Mouse (Mus musculus): ENCODE data around the gene Ceacam1. TPM values are rescaled to one million over a fixed set of nuclear protein-coding genes. Genes with fewer than 3 reads are reported as not detected.
"Not testable (repeated sequence)": the region's sequence is repeated elsewhere in the genome, so short reads cannot be mapped to it uniquely, and the experiment has no call there.

The Ceacam1 gene
- total RNA-seq, 1 experiment from 2014 or later = 21.2 TPM

DNA sequence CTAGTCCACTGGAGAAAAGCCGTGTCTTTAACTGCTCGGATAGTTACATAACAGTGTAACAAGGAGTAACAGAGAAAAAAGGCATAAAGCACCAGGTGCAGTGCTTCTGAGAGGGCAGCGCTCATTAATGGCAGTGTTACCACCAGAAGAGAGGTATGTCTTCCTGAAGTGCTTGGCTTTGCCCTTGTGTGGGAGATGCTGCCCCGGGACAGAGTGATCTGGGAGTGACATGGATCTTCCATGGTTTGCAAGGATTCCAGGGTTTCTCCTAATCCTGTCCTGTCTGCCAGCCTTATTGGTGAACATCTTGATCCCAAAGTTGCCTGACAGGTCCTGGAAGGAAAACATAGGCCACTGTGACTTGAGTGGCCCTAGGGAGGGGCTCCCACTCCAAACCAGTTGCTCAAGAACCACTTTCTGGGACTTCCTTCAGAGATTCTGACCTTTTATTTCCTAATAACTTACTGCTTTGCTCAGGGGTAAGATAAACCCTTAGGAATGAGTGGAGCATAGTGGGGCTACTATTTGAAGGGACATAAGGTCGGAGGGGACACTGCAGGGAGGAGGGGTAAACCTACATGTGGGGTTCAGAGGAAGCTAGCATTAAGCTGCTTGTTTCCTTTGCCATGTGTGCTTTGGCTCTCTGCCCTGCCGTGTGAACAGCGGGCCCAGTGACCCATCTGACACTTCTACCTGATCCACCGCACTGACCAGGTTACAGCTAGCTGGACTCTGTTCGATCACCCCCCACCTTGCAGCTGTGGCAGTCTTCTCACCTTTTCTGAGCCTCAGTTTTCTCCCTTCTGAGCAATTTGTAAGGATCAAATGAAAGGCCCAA, 37.2 kb downstream of the Ceacam1 start:
- DNase-seq = no peak

DNA sequence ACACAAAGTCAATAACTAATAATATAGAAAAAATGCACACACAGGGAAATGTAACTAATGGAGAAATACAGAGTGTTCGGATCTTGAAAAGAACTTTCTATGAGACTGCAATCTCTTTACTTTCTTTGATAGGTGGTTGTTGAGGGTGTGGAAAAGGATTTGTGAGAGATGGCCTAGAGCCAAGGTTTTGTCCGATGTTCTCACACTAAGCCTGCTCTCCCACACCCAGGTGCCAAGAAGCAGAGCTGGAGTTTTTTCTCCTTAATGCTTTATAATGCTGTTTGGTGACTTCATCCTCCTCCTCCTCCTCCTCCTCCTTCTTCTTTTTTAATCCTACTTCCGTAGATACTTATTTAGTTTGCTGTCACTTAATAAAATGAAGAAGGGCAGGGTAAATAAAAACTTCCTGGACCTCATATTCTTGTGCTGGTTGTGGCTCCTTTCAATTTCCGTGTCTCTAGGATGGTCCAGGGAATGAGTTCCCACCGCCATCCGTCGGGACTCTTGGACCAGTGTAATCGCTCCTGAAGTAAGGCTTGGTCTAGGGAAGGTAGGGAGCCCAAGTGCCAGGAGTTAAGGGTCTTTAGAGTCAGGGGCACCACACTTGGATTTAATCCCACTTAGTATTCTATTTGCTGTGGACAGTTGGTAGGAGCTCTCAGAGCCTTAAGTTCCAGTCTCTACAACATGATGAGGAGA, 38.1 kb downstream of the Ceacam1 start:
- no peak for DNase-seq

- DNase-seq = no peak
These were observed 40.7 kb downstream of the Ceacam1 start for GRCm38 (mm10) chr7:25436704-25437103.

GRCm38 (mm10) chr7:25436226-25436625, 41.2 kb downstream of the Ceacam1 start:
- DNase-seq = no peak

- DNase-seq = no peak
These were observed 41.9 kb downstream of the Ceacam1 start for GRCm38 (mm10) chr7:25435546-25435851.

GRCm38 (mm10) chr7:25434654-25435545, 42.5 kb downstream of the Ceacam1 start:
- no peak for DNase-seq

GRCm38 (mm10) chr7:25433781-25434560, 43.4 kb downstream of the Ceacam1 start:
- no peak for DNase-seq

GRCm38 (mm10) chr7:25433007-25433541, 44.3 kb downstream of the Ceacam1 start:
- DNase-seq = no peak

- DNase-seq = no peak
These were observed 45.0 kb downstream of the Ceacam1 start for GRCm38 (mm10) chr7:25432381-25432780.

- no peak for DNase-seq
These were observed 47.3 kb downstream of the Ceacam1 start for GRCm38 (mm10) chr7:25429886-25430784.

DNA sequence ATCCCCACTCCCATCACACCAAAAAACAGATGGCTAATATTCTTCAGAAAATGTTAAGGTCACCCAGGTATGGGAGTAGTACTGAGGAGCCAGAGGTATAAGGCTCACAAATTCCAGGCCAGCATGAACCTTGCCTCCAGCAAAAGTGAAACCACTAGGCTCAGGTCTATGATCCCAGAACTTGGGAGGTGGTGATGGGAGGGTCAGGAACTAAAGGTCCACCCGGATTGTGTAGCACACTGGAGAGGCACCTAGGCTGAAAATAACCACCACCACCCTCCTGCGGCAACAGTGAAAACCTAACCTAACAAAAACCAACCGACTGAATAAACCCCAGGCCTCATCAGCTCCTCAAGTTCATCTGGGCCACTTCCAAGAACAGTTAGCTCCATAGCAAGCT, 49.1 kb downstream of the Ceacam1 start:
- DNase-seq = no peak

GRCm38 (mm10) chr7:25427144-25427543, 50.3 kb downstream of the Ceacam1 start:
- DNase-seq = no peak

GRCm38 (mm10) chr7:25426380-25426779, 51.0 kb downstream of the Ceacam1 start:
- not testable (repeated sequence) for DNase-seq

DNA sequence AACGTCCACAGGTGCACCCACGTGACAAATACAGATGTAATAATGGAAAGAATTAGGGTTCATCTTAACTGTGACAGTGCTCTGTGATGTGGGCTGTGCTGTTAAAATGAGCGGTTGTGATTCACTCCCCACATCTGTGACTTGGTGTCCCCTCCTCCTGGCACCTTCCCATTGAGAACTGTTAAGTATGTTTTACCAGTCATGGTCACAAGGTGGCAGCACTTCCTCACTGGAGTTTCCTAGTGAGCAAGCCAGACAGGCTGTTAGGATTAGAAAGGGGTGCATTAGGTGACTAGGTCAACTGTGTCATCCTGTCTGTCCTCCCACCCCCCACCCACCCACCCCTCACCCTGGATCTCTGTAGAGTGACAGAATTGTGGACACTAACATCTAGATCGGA, 53.0 kb downstream of the Ceacam1 start:
- peak; percentile 87 for DNase-seq

- peak; percentile 34 for DNase-seq
These were observed 55.0 kb downstream of the Ceacam1 start for GRCm38 (mm10) chr7:25422286-25422841.

DNA sequence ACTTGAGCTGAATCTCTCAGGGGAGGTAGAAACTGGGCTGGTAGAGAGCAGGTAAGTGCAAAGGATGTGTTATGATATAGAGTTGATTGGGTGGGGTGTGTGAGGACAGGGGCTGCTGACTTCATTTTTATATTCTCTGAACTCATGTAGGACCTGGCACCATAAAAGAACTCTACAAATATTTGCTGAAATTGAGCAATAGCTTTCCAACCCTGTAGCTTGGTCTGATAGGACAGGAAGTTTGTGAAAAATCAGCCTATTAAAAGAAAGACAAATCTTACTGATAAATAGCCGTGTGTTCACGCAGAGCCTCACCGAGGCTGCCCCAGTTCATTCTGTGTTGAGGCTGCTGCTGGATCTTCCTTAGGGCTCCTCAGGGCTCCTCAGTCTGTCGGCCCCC, 57.5 kb downstream of the Ceacam1 start:
- DNase-seq = no peak

- no peak for DNase-seq
These were observed 57.9 kb downstream of the Ceacam1 start for GRCm38 (mm10) chr7:25419536-25419935.

GRCm38 (mm10) chr7:25417597-25417996, 59.8 kb downstream of the Ceacam1 start:
- peak; percentile 49 for DNase-seq

- peak; percentile 3 for DNase-seq
These were observed 64.5 kb downstream of the Ceacam1 start, which contains the start of gene Cxcl17 for GRCm38 (mm10) chr7:25412833-25413441. Cxcl17 (minus strand) TSS chr7:25412886.

DNA sequence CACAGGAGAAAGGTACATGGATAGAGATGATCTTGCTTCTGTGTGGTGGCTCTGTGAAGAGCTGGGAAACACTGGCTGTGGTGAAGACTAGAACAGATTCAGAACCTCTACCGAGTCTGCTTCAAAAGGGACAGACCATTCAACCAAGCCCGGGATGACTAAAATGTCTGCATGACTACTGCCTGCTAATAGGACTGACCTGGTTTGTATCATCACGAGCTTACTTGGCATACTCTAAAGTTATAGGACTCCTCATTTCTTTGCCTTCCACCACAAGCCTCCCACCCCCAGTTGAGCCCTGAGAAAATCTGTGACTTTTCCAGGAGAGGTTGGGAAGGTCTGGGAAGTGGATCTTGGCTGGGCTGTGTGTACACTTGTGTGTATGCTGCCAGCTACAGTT, 65.5 kb downstream of the Ceacam1 start:
- peak; percentile 2 for DNase-seq
